Mouse (Mus musculus): ENCODE results near the gene Cd86. TPM values are rescaled to one million over a fixed set of nuclear protein-coding genes. Genes with fewer than 3 reads are reported as not detected.

The Cd86 gene
- total and polyA plus RNA-seq, 3 experiments: not detected

DNA sequence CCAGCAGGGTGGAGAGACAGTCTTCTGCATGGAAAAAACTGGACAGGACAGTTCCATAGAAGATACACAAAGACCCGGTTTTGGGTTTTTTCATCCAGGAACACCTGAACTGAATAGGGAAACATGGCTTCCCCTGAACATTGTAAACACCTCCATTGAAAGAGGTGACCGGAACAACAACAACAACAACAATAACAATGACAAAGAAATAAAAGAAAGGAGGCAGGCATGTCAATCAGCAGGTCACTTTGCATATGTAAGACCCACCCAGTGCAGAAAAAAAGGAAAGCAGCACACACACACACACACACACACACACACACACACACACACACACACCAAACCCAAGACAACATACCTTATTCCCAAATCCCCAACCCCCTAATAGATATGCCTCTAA is 52.2 kb downstream of the Cd86 start:
- no peak for ATAC-seq (ENCODE audit: extremely low read depth, insufficient number of reproducible peaks, low FRiP score, poor library complexity, severe bottlenecking)
- Histone ChIP-seq H3K4me1 (ENCODE audit: insufficient read depth, low read depth, low read length) (no peaks in the 10 kb centered on the region), H3K4me3 (ENCODE audit: low read depth, low read length) (no peak overlapping the region), H3K27me3 (ENCODE audit: insufficient read depth, low read length) (peaks cover 3% of the 10 kb centered on the region), H3K36me3 (replicated peaks) (no peaks in the 10 kb centered on the region), H3K9me3 (replicated peaks) (no peaks in the 10 kb centered on the region)
- DNase-seq (ENCODE audit: low spot score): no peak
- TF ChIP-seq GATA1 (IDR thresholded peaks at IDR 0.05; ENCODE audit: borderline replicate concordance, low read length) (no peak), CTCF (IDR thresholded peaks at IDR 0.05; ENCODE audit: low read depth, low read length) (no peak), TAL1 (conservative IDR thresholded peaks at IDR 0.05; ENCODE audit: low read depth, low read length) (no peak), POLR2AphosphoS5 (IDR thresholded peaks at IDR 0.05; ENCODE audit: insufficient replicate concordance, low read depth, low read length) (no peak), GATA2 (IDR thresholded peaks at IDR 0.05; ENCODE audit: borderline replicate concordance, low read depth, low read length) (no peak)

DNA sequence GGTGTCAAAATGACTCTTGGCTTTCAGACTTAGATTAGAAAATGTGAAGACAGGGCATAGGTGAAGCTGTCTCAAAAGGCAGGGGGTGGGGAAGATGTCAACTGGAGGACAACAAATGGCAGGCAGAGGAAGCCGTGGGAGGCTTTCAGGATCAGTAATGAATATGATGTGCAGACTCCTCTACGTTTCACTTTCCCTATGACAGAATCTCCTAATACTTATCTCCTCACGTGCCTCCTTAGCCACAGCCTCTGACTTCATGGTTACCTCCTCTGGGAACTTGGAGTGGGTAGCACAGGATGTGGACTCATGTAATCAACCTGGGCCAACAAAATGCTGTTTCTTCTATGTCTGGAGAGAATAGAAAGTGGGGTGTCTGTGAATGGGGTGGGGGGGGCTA is 63.2 kb downstream of the Cd86 start:
- no peaks in the 10 kb centered on the region for H3K4me1 ChIP-seq (ENCODE audit: insufficient read depth, low read depth, low read length)
- H3K4me3 ChIP-seq (ENCODE audit: low read depth, low read length): no peak overlapping the region
- H3K36me3 ChIP-seq (replicated peaks): no peaks in the 10 kb centered on the region
- TF ChIP-seq GATA1 (IDR thresholded peaks at IDR 0.05; ENCODE audit: borderline replicate concordance, low read length) (no peak), CTCF (IDR thresholded peaks at IDR 0.05; ENCODE audit: low read depth, low read length) (no peak), TAL1 (conservative IDR thresholded peaks at IDR 0.05; ENCODE audit: low read depth, low read length) (no peak), GATA2 (IDR thresholded peaks at IDR 0.05; ENCODE audit: borderline replicate concordance, low read depth, low read length) (no peak), POLR2AphosphoS5 (IDR thresholded peaks at IDR 0.05; ENCODE audit: insufficient replicate concordance, low read depth, low read length) (no peak)
- no peaks in the 10 kb centered on the region for H3K9me3 ChIP-seq (replicated peaks)
- H3K27me3 ChIP-seq (ENCODE audit: insufficient read depth, low read length): no peaks in the 10 kb centered on the region; the same call in 1 of the 2 replicates
- ATAC-seq (ENCODE audit: extremely low read depth, insufficient number of reproducible peaks, low FRiP score, poor library complexity, severe bottlenecking): no peak
- DNase-seq (ENCODE audit: low spot score): no peak

DNA sequence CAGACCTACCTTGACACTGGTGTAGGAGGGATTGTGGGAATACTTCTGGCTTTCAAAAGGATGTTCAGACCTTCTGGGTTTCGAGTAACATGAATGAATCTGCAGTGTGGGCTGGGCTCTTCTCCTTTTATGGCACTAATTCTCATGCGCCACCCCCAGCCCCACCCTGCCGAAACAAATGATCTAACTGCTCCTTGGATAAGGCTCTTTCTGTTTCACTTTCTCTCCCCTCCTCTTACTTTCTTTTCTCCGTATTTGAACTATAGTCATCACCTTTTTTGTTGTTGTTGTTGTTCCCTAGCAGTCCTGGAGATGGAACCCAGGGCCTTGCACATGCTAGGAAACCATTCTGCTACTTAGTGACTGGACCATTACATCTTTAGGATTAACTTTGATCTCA is 67.6 kb downstream of the Cd86 start:
- no peak for DNase-seq (ENCODE audit: low spot score)
- no peak overlapping the region for H3K4me3 ChIP-seq (ENCODE audit: low read depth, low read length)

DNA sequence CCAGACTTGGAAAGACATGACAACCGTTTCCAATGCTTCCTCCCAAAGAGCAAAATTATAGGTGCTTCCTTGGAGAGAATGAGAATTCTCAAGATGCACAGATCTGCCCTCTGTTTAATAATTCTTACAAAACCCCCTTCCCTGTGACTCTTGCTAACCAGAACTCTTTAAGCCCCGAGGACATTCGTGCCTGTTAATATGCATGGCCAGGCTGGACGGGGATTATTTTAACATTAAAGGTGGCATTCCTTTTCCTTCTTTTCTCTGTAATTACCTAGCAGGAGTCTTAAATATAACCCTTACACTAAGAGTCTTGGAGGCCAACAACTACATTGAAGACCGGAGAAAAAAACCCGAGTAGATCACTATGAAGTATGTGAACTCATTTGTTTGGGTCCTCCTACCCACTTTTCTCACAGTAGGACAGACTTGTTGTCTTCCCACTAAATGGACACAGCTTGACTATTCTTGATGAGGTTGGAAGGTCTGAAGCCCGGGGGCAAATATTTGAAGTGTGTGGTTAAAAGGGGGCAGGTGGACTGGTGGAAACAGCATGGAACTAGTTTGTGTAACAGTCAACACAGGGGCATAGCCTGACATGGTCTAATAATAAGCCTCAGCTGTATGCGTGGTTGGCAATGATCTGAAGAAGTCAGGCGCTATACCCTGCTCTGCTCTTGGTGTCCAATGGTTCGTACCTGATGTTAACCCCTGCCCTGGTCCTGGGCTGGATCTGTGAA is 69.0 kb downstream of the Cd86 start:
- Histone ChIP-seq H3K9me3 (replicated peaks) (no peaks in the 10 kb centered on the region), H3K4me1 (ENCODE audit: insufficient read depth, low read depth, low read length) (no peaks in the 10 kb centered on the region), H3K27me3 (ENCODE audit: insufficient read depth, low read length) (peaks cover 4% of the 10 kb centered on the region; the same call in 1 of the 2 replicates), H3K4me3 (ENCODE audit: low read depth, low read length) (no peak overlapping the region), H3K36me3 (replicated peaks) (no peaks in the 10 kb centered on the region)
- TF ChIP-seq TAL1 (conservative IDR thresholded peaks at IDR 0.05; ENCODE audit: low read depth, low read length) (no peak), CTCF (IDR thresholded peaks at IDR 0.05; ENCODE audit: low read depth, low read length) (no peak), POLR2AphosphoS5 (IDR thresholded peaks at IDR 0.05; ENCODE audit: insufficient replicate concordance, low read depth, low read length) (no peak), GATA1 (IDR thresholded peaks at IDR 0.05; ENCODE audit: borderline replicate concordance, low read length) (no peak), GATA2 (IDR thresholded peaks at IDR 0.05; ENCODE audit: borderline replicate concordance, low read depth, low read length) (no peak)
- ATAC-seq (ENCODE audit: extremely low read depth, insufficient number of reproducible peaks, low FRiP score, poor library complexity, severe bottlenecking) (no peak), DNase-seq (ENCODE audit: low spot score) (no peak)

More for the DNA sequence above, 67.6 kb downstream of the Cd86 start:
- Histone ChIP-seq H3K27me3 (ENCODE audit: insufficient read depth, low read length) (peaks cover 4% of the 10 kb centered on the region; the same call in 1 of the 2 replicates), H3K4me1 (ENCODE audit: insufficient read depth, low read depth, low read length) (no peaks in the 10 kb centered on the region), H3K9me3 (replicated peaks) (no peaks in the 10 kb centered on the region), H3K36me3 (replicated peaks) (no peaks in the 10 kb centered on the region)
- no peak for TF ChIP-seq CTCF (IDR thresholded peaks at IDR 0.05; ENCODE audit: low read depth, low read length)
- TF ChIP-seq POLR2AphosphoS5 (IDR thresholded peaks at IDR 0.05; ENCODE audit: insufficient replicate concordance, low read depth, low read length): no peak
- TF ChIP-seq GATA1 (IDR thresholded peaks at IDR 0.05; ENCODE audit: borderline replicate concordance, low read length): no peak
- no peak for TF ChIP-seq GATA2 (IDR thresholded peaks at IDR 0.05; ENCODE audit: borderline replicate concordance, low read depth, low read length)
- no peak for TF ChIP-seq TAL1 (conservative IDR thresholded peaks at IDR 0.05; ENCODE audit: low read depth, low read length)
- ATAC-seq (ENCODE audit: extremely low read depth, insufficient number of reproducible peaks, low FRiP score, poor library complexity, severe bottlenecking): no peak

DNA sequence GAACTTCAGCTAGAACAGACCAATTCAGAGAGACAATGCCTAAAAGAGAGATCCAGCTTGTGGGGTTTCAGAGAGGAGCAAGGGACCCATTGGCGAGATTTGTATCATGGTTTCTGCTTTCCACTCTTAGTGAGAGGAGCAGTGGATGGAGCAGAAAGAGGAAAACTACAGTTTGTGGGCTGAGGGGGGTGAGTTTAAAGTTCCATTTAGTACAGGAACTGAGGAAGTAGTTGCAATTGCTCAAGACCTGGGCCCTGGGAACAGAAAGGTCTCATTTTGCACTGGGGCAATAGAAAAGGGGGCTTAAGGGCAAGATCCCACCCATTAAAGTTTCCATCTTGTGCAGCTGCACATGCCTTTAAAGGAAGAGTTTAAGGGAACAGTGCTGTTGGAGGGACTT is 76.0 kb downstream of the Cd86 start:
- Histone ChIP-seq H3K4me1 (ENCODE audit: insufficient read depth, low read depth, low read length) (no peaks in the 10 kb centered on the region; the same call in 1 of the 2 replicates), H3K36me3 (replicated peaks) (no peaks in the 10 kb centered on the region), H3K9me3 (replicated peaks) (no peaks in the 10 kb centered on the region), H3K27me3 (ENCODE audit: insufficient read depth, low read length) (peaks cover 11% of the 10 kb centered on the region; the same call in 1 of the 2 replicates), H3K4me3 (ENCODE audit: low read depth, low read length) (no peak overlapping the region)
- ATAC-seq (ENCODE audit: extremely low read depth, insufficient number of reproducible peaks, low FRiP score, poor library complexity, severe bottlenecking): no peak
- no peak for TF ChIP-seq GATA2 (IDR thresholded peaks at IDR 0.05; ENCODE audit: borderline replicate concordance, low read depth, low read length)
- TF ChIP-seq GATA1 (IDR thresholded peaks at IDR 0.05; ENCODE audit: borderline replicate concordance, low read length): no peak
- no peak for TF ChIP-seq TAL1 (conservative IDR thresholded peaks at IDR 0.05; ENCODE audit: low read depth, low read length)
- no peak for TF ChIP-seq POLR2AphosphoS5 (IDR thresholded peaks at IDR 0.05; ENCODE audit: insufficient replicate concordance, low read depth, low read length)
- TF ChIP-seq CTCF (IDR thresholded peaks at IDR 0.05; ENCODE audit: low read depth, low read length): no peak
- DNase-seq (ENCODE audit: low spot score): no peak

DNA sequence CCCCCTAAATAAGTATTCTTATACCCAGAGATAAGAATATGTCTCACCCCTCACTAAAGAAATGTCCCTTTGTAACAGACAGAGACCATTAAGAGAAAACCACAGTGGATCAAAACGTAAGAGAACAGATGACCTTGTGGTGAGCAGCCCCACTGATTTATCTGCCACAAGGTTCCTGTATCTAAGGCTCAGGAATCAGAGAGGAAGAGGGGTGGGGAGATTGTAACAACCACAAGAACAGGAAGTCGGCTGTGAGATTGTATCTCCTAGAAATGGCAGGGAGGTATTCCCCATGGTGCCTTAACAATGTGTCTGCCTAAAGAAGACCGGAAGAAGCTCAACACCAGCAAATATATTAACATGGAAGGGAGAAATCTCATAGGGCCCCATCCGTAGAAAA is 77.9 kb downstream of the Cd86 start:
- Histone ChIP-seq H3K36me3 (replicated peaks) (no peaks in the 10 kb centered on the region), H3K9me3 (replicated peaks) (no peaks in the 10 kb centered on the region), H3K4me3 (ENCODE audit: low read depth, low read length) (no peak overlapping the region), H3K27me3 (ENCODE audit: insufficient read depth, low read length) (peaks cover 7% of the 10 kb centered on the region; the same call in 1 of the 2 replicates), H3K4me1 (ENCODE audit: insufficient read depth, low read depth, low read length) (no peaks in the 10 kb centered on the region; the same call in 1 of the 2 replicates)
- ATAC-seq (ENCODE audit: extremely low read depth, insufficient number of reproducible peaks, low FRiP score, poor library complexity, severe bottlenecking) (peak; percentile 60), DNase-seq (ENCODE audit: low spot score) (no peak)
- no peak for TF ChIP-seq TAL1 (conservative IDR thresholded peaks at IDR 0.05; ENCODE audit: low read depth, low read length)
- no peak for TF ChIP-seq GATA2 (IDR thresholded peaks at IDR 0.05; ENCODE audit: borderline replicate concordance, low read depth, low read length)
- no peak for TF ChIP-seq POLR2AphosphoS5 (IDR thresholded peaks at IDR 0.05; ENCODE audit: insufficient replicate concordance, low read depth, low read length)
- TF ChIP-seq GATA1 (IDR thresholded peaks at IDR 0.05; ENCODE audit: borderline replicate concordance, low read length): no peak
- TF ChIP-seq CTCF (IDR thresholded peaks at IDR 0.05; ENCODE audit: low read depth, low read length): no peak
